Mouse (Mus musculus): ENCODE results near the gene Larp1.
"Not testable (repeated sequence)": the region's sequence is repeated elsewhere in the genome, so short reads cannot be mapped to it uniquely, and the experiment has no call there.

The Larp1 gene

DNA sequence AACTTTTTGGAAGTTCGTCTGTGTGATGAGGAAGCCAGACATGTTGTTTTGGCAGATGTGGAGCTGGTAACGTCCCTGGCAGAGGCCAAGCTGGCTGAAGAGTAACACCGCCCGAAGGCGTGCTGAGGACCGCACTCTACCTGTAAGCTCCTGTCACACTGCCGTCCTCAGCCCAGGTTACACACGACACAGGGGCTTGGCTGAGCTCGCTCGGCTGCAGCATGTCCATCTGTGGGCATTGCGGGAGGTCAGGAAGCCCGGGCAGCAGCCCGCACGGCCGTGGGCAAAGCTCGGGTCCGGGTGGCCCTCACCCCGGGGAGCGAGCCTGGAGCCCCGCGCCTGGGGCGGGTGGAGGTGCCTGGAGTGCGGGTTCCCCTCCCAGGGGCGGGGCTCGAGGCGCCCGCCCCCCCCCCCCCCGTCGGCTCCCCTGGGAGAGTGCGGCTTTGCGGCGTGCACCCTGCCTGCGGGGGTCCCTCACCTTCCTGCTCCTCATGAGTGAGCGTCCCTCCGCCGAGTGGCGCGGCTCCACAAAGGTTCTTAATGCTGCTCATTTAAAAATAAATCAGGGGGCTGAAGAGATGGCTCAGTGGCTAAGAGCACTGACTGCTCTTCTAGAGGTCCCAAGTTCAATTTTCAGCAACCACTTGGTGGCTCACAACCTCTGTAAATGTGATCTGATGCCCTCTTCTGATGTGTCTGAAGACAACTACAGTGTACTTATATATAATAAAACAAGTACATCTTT, 88.9 kb downstream of the Larp1 start:
- DNase-seq (ENCODE audit: low spot score in 2 of 2): no peak

DNA sequence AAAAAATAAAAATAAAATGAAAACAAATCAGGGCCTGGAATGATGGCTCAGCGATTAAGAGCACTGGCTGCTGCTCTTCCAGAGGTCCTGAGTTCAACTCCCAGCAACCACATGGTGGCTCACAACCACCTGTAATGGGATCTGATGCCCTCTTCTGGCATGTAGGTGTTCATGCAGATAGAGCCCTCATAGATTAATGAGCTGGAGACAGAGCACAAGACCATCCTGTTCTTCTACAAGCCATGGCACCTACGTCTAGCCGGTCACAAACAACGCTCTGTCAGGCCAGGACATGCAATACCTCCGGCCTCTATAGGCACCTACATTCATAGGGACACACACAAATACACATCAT, 89.5 kb downstream of the Larp1 start:
- DNase-seq (ENCODE audit: low spot score in 2 of 2): not testable (repeated sequence)

DNA sequence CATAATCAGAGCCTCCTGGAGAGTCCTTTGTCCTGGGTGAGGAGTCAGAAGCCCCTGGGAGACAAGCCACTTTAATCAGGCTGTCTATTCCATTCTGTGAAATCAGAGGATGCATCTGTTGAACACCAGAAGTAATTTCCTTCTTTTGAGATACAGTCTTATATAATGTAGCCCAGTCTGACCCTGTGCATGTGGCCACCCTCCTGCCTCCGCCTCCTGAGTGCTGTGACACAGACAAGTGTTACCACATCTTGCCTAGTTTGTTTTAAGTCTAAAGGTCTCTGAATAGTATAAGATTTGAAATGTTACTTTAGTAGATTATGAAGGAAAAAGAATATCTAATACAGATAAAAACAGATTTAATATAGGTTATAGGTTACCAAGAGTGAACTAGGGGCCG, 91.1 kb downstream of the Larp1 start:
- DNase-seq (ENCODE audit: low spot score in 2 of 2): no peak

DNA sequence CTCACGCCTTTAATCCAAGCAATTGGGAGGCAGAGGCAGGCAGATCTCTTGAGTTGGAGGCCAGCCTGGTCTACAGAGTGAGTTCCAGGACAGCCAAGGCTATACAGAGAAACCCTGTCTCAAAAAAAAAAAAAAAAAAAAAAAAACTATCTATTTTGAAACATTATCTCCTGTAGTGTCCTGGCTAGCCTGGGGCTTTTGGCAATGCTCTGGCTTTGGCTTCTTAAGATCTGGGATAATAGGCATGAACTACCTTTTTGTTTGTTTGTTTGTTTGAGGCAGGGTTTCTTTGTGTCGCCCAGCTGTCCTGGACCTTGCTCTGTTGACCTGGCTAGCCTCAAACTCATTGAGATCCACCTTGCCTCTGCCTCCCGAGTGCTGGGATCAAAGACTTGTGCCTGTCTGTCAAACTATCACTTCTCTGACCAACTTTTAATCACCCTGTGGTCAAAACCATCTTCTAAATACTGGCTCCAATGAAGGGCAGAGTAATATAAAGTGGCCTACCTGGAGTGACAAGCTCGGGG, 92.4 kb downstream of the Larp1 start:
- DNase-seq (ENCODE audit: low spot score in 2 of 2): no peak

DNA sequence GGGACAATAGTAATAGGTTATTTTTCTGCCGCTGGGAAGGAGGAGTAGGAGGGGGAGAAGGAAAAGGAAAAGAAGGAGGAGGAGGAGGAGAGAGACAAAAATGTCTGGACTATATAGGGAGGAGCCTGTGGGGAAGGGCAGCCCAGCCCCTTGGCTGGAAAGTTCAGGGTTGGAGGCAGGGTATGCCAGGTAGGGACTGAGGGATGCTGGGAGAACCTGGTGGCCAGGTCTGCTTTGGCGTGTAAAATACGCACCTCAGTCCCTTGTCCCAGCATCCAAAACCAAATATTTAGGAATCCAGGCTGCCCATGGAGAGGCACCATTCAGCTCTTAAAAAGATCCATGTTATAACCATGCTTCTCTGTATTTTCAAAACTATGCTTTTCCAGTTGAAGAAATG, 93.3 kb downstream of the Larp1 start:
- no peak for DNase-seq (ENCODE audit: low spot score in 2 of 2)

DNA sequence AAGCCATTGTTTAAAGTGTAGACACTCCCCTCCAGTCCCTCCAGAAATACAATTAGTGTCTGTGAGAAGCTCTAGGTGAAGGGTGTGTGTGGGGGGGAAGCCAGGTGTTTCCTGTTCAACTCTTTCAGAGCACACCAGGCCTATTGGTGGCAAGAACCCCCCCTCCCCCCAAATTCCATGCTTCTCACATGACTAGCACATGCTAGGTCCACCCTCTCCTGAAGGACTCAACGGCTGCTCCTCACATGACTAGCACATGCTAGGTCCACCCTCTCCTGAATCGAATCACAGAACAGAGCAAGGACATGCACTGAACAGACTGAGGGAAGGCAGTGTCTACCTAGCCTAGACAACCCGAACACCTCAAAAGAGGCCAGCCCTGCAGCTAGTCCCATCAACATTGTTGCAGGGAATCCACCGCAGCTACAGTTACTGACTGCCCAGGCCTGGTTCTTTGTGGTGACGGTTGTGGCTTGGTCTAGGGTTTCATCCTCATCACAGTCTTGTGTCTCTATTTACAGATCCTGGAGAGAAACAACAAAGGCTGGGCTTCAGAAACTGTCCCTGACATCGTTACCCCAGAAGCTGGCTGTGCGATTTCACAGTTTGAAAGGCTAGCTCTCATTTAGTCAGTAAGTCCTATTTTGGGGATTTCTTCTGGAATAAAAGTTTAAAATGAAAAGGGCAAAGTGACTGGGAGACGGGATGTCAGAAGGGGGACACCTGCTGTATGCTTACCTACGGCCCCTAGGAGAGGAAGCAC, 93.9 kb downstream of the Larp1 start:
- DNase-seq (ENCODE audit: low spot score in 2 of 2): no peak

DNA sequence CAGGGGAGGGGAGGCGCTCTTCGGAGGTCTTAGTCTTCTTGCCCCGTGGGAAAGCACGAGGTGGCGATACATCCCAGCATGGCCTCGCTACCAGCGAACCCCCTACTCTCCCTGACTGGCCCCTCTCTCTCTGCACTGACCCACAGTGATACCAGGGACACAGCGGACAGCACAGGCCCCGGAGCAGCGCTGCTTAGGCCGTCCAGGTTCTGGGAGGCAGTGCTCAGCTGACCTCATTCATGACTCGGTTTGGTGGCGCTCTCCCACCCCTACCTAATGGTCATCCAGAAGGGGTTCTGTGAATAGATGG, 94.4 kb downstream of the Larp1 start:
- DNase-seq (ENCODE audit: low spot score in 2 of 2): peak in 1 of 2 experiments; percentile 28

DNA sequence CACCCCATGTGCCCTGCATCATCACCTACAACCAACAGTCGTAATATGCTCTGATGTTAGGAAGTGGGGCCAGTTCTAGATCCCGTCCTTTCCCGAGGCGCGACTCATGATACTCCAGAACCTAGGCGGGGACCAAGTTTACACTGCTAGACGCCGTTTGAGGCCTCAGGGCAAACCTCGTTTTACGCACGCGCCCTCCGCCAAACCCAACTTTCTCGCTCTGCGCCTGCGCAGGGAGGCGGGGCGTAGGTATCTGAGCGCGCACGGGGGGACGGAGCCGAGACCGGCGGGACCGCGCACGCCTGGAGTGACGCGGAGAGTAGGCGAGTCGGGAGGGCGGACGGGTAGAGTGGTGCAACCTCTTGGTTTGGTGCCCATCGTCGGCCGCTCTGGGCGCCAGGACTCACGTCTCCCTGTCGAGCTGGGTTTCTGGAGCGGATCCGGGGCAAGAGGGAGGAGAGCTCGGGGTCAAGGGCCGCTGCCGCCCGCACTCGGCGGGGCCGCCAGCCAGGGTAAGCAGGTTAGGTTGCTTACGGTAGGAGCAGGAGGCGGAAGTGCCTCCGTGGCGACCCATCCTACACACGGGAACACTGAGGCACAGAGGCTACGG, 94.9 kb downstream of the Larp1 start, which contains the start of gene Cnot8:
Gene Cnot8 (plus strand): TSS at position 457 of the 610 bp plus-strand sequence.
- peak; percentile 98 to 99 for DNase-seq (ENCODE audit: low spot score in 2 of 2)

DNA sequence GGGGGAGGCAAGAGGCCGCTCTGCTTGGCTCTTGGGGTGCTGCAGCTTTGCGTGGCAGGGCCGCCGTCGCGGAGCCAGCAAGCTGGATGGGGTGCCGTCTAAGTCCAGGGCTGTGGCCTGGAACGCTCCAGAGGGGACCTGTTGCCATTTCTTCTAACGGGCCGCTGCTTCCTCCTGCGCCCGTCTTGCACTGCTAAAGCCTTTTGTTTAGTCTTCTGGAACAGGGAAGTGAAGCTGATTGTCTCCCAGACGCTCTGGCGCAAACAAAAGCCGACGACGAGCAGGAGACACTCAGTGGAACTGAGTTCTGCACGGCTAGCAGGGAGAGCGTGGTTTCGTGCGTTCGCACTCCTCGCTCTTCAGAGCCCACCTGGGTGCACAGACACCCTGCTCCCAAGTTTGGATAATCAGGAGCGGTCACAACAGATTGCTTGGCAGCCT, 95.5 kb downstream of the Larp1 start:
- DNase-seq (ENCODE audit: low spot score in 2 of 2): peak in 1 of 2 experiments; percentile 54

DNA sequence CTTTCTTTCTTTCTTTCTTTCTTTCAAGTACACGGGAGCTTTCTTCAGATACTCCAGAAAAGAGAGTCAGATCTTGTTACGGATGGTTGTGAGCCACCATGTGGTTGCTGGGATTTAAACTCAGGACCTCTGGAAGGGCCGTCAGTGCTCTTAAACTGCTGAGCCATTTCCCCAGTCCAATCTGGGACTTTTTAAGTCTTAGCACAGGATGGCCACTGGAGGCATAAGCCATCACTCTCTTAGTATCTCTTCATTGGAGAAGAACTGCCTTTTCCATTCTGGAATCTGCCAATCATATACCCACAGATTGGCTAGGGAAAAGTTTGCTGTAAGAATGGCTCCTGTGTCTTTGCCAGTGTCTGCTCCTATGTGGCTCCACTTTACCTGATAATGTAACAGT, 98.1 kb downstream of the Larp1 start:
- DNase-seq (ENCODE audit: low spot score in 2 of 2): no peak

DNA sequence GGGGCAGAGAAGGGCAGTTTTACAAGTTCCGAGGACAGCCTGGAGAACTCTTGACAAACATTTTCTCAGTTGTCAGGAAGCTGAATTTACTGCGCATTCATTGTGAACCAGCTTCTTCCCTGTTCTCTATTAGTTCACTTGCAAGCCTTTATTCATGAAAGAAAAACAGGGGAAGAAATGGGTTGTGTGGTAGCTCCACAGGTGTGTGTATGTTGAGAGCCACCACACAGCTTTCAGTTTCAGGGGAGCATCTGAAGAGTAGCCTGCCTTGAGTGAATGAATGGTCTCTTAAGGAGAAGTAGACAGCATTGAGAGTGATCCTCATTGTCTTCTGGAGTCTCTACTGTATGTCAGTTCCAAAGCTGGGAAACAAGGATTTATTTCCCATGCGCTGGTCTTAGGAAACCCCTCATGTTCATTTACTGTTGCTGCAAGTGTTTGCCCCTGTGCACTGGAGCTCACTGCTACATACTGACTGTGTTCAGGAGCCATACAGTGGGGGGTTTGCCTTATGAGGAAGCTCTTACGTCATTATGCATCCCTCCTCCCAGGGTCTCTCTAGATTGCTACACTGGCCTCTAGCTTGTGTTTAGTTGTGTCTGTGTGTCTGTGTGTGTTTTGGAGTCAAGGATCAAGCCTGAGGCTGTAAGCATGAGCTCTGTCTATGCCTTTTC, 98.9 kb downstream of the Larp1 start:
- DNase-seq (ENCODE audit: low spot score in 2 of 2): no peak

All from frontal cortex, postnatal 10 days (tissue).